Mouse (Mus musculus): ENCODE data around the gene Metrn. TPM values are rescaled to one million over a fixed set of nuclear protein-coding genes. Genes with fewer than 3 reads are reported as not detected.

Gene Metrn
- 5.1 to 6.4 TPM (median 6.1 TPM) in 3 replicates for total RNA-seq (2017)

- peak; percentile 81 for ATAC-seq (replicated peaks; ENCODE audit: insufficient number of reproducible peaks, low FRiP score, low TSS enrichment, poor library complexity, severe bottlenecking)
These were observed at the start of gene Metrn for GRCm38 (mm10) chr17:25796951-25797369. Metrn (minus strand) TSS chr17:25797136.

GRCm38 (mm10) chr17:25844396-25844901, 47.5 kb upstream of the Metrn start, which contains the start of gene Rhot2:
Rhot2 (minus strand) TSS chr17:25844851.
- peak; percentile 88 for ATAC-seq (replicated peaks; ENCODE audit: insufficient number of reproducible peaks, low FRiP score, low TSS enrichment, poor library complexity, severe bottlenecking)

GRCm38 (mm10) chr17:25843636-25844395, 46.9 kb upstream of the Metrn start:
- no peak for ATAC-seq (replicated peaks; ENCODE audit: insufficient number of reproducible peaks, low FRiP score, low TSS enrichment, poor library complexity, severe bottlenecking)

GRCm38 (mm10) chr17:25843122-25843521, 46.2 kb upstream of the Metrn start:
- ATAC-seq (replicated peaks; ENCODE audit: insufficient number of reproducible peaks, low FRiP score, low TSS enrichment, poor library complexity, severe bottlenecking), result no peak

- ATAC-seq (replicated peaks; ENCODE audit: insufficient number of reproducible peaks, low FRiP score, low TSS enrichment, poor library complexity, severe bottlenecking), result no peak
These were observed 45.6 kb upstream of the Metrn start for GRCm38 (mm10) chr17:25842509-25842908.

- ATAC-seq (replicated peaks; ENCODE audit: insufficient number of reproducible peaks, low FRiP score, low TSS enrichment, poor library complexity, severe bottlenecking), result no peak
These were observed 44.4 kb upstream of the Metrn start, which contains the start of gene Gm20683 for GRCm38 (mm10) chr17:25841117-25841880. Gm20683 (minus strand) TSS chr17:25841763.

- ATAC-seq (replicated peaks; ENCODE audit: insufficient number of reproducible peaks, low FRiP score, low TSS enrichment, poor library complexity, severe bottlenecking), result no peak
These were observed 43.6 kb upstream of the Metrn start for GRCm38 (mm10) chr17:25840519-25840918.

GRCm38 (mm10) chr17:25839455-25840235, 42.7 kb upstream of the Metrn start:
- no peak for ATAC-seq (replicated peaks; ENCODE audit: insufficient number of reproducible peaks, low FRiP score, low TSS enrichment, poor library complexity, severe bottlenecking)

- ATAC-seq (replicated peaks; ENCODE audit: insufficient number of reproducible peaks, low FRiP score, low TSS enrichment, poor library complexity, severe bottlenecking), result no peak
These were observed 42.0 kb upstream of the Metrn start for GRCm38 (mm10) chr17:25838904-25839303.

- no peak for ATAC-seq (replicated peaks; ENCODE audit: insufficient number of reproducible peaks, low FRiP score, low TSS enrichment, poor library complexity, severe bottlenecking)
These were observed 40.6 kb upstream of the Metrn start for GRCm38 (mm10) chr17:25837533-25837932.

- no peak for ATAC-seq (replicated peaks; ENCODE audit: insufficient number of reproducible peaks, low FRiP score, low TSS enrichment, poor library complexity, severe bottlenecking)
These were observed 40.1 kb upstream of the Metrn start, which contains the start of gene Rhbdl1 for GRCm38 (mm10) chr17:25837076-25837410. Rhbdl1 (minus strand) TSS chr17:25837295.

GRCm38 (mm10) chr17:25836397-25837075, 39.6 kb upstream of the Metrn start:
- ATAC-seq (replicated peaks; ENCODE audit: insufficient number of reproducible peaks, low FRiP score, low TSS enrichment, poor library complexity, severe bottlenecking), result no peak

- no peak for ATAC-seq (replicated peaks; ENCODE audit: insufficient number of reproducible peaks, low FRiP score, low TSS enrichment, poor library complexity, severe bottlenecking)
These were observed 38.9 kb upstream of the Metrn start for GRCm38 (mm10) chr17:25835816-25836215.

GRCm38 (mm10) chr17:25835301-25835700, 38.4 kb upstream of the Metrn start:
- no peak for ATAC-seq (replicated peaks; ENCODE audit: insufficient number of reproducible peaks, low FRiP score, low TSS enrichment, poor library complexity, severe bottlenecking)

- no peak for ATAC-seq (replicated peaks; ENCODE audit: insufficient number of reproducible peaks, low FRiP score, low TSS enrichment, poor library complexity, severe bottlenecking)
These were observed 37.8 kb upstream of the Metrn start for GRCm38 (mm10) chr17:25834595-25835222.

- no peak for ATAC-seq (replicated peaks; ENCODE audit: insufficient number of reproducible peaks, low FRiP score, low TSS enrichment, poor library complexity, severe bottlenecking)
These were observed 37.1 kb upstream of the Metrn start for GRCm38 (mm10) chr17:25833961-25834594.

- ATAC-seq (replicated peaks; ENCODE audit: insufficient number of reproducible peaks, low FRiP score, low TSS enrichment, poor library complexity, severe bottlenecking), result peak; percentile 42
These were observed 36.3 kb upstream of the Metrn start, which contains the start of gene Stub1 for GRCm38 (mm10) chr17:25833291-25833663. Stub1 (minus strand) TSS chr17:25833404.

All from monocyte, adult 5-6 weeks (primary cell).